Mouse (Mus musculus) ES-E14 (cell line): ENCODE data around the gene Cldn2.

Source experiments
- CHD2 ChIP-seq: IDR thresholded peaks from 2 replicates; pipeline ENCODE4 v1.6.1; 2014; ENCODE audit warnings: mild to moderate bottlenecking, low read depth, low read length, inconsistent platforms
- ZC3H11A ChIP-seq: IDR thresholded peaks from 2 replicates; pipeline ENCODE4 v1.6.1; 2012; ENCODE audit warnings: low read depth, mild to moderate bottlenecking, inconsistent platforms, low read length, borderline replicate concordance

- no peak for TF ChIP-seq ZC3H11A
- TF ChIP-seq CHD2: no peak
Observed at GRCm38 (mm10) chrX:139807391-139807790, 6.8 kb downstream of the Cldn2 start.
